Mouse (Mus musculus) inflammation-experienced regulatory T-cells, adult 6 months (primary cell): ENCODE data around the gene Psmd1. TPM values are rescaled to one million over a fixed set of nuclear protein-coding genes. Genes with fewer than 3 reads are reported as not detected.

Experiments
- ATAC-seq: one replicate; pipeline ENCODE4 v1.8.0; 2017
- polyA plus RNA-seq, 3 experiments: library from polyadenylated mRNA; unstranded; fragments of 100-300 nt; shearing (Covaris generic); gene quantifications; one replicate each; pipeline ENCODE4 v1.2.1; 2017

Psmd1 gene
- polyA plus RNA-seq, 3 experiments from 2014 or later, result 63.5 to 99.4 (median 83.7) TPM

DNA sequence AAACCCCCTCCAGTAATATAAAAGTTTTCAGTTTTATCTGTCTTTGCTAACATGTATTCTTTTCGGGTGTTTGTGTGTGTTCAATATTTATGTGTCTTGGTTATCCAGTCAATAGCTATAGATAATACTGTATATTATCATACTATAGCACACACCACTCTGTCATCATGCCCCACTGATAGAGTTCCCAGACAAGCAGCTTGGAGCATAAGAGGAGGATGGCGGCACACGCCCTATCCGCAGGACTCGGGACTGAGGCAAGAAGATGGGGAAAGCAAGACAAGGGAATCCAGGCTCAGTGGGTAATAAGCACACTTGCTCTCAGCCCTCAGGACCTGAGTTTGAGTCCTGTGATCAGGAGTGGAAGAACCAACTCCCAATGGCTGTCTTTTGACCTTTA is 96.3 kb downstream of the Psmd1 start:
- ATAC-seq, result no peak

DNA sequence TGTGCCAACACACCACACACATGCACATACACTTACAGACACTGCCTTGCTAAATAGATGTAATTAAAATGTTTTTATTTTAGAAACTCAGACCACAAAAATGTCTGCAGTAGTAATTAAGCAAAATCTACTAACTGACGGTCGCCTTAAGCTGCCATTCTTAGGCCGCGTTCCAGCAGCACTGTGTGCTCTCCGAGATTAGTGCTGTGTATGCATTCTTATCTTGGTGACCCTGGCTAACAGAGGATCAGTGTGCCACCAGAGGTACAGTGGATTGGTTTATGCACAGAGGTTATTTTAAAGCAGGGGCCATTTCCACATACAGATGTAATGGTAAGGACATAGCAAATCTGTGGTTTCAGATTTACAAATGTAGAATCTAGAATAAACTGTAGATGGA is 96.9 kb downstream of the Psmd1 start:
- no peak for ATAC-seq

DNA sequence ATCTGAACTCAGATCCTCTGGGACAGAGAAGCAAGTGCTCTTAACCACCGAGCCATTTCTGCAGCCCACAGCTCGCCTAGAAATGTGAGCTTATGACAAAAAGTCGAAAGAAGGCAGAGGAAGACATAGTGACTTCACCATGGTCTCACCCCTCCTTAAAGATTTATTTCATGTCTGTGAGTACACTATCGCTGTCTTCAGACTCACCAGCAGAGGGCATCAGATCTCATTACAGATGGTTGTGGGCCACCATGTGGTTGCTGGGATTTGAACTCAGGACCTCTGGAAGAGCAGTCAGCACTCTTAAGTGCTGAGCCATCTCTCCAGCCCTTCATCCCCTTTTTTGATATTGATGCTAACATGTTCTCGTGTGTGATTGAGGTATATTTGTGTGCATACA is 110.4 kb downstream of the Psmd1 start:
- no peak for ATAC-seq

- no peak for ATAC-seq
These were observed 111.9 kb downstream of the Psmd1 start for GRCm38 (mm10) chr1:86176066-86176465.

DNA sequence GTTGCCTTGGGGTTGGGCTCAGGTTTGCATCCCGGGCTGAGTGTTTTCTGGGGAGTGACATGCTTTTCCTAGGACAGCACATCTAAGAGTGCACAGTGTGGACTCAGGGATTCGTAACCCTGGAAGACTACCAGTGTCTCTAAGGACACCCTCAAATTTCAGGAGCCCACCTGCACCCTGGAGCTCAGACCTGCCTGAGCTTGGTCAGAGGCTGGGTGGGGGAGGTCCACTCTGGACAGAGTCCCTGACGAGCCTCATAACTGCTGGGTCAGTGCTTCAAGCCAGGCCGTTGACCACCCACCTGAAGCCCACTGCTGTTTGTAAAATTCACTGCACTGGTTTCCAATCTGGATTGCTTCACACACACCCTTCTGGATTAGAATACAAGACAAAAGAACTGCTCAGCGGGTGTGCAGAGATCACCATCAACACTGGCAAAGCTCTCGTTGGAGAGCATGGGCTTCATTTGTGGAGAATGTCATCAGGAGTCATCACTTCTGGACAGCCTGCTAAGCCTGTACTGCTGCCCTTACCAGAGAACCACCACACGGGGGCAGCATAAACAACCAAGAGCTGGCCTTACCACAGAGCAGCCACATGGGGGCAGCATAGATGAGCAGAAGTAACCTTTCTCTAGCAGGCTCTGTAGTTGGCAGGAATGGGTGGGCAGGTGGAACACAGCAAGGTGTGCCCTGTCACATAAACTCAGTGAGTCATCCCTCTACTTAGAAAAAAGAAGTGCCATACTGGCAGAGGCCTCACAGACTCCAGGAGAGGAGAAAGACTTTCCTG is 114.5 kb downstream of the Psmd1 start:
- peak; percentile 99 for ATAC-seq

- no peak for ATAC-seq
These were observed 118.0 kb downstream of the Psmd1 start for GRCm38 (mm10) chr1:86182004-86182709.

DNA sequence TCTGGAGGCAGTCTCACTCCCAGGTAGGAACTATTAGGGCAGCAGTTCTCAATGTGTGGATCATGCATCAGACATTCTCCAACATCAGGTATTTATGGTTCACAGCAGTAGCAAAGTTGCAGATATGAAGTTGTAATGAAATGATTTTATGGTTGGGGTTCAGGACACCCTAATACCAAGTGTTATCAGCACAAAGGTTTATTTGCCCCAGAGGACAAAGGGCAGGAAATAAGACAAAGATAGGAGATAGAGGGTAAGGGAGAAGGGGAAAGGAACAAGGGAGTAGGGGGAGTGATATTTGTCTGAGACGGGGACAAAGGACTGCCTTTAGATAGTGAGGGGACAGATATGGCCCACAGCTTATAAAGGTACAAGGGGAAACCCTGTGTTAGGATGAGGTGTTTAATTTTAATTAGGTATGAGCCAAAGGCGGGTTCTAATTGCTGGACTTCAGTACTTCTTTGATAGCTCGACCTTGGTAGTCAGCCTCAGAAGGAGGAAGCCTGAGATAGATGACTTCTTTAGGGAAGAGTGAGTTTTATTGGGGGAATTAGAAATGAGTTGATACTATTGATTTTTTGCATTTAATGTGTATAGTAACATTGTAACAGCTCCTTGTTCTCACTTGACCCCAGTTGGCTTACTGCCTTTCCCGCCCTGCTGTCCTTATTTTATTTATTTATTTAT is 119.5 kb downstream of the Psmd1 start:
- ATAC-seq, result no peak

- ATAC-seq, result no peak
These were observed 122.6 kb downstream of the Psmd1 start for GRCm38 (mm10) chr1:86186762-86187161.

DNA sequence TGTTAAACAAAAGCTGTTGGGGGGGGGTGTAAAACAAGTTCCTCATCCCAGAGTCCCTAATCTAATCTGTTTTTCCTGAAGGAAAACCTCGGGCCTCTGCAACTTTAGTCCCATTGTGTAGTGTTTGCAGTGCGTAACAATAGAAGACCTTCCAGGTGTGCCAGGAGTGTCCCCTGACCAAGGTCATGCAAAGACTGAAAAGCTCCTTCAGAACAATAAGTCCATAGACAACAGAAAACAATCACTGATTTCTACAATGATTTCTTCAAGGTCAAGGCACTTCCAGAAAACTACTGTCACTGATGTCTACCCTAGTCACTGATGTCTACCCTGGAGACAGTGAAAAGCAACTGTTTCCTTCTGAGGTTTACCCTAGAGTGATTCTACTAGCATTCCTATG is 123.7 kb downstream of the Psmd1 start:
- no peak for ATAC-seq

- no peak for ATAC-seq
These were observed 124.1 kb downstream of the Psmd1 start for GRCm38 (mm10) chr1:86188271-86188670.

Other genes starting within 250 kb of the Psmd1 start
- gene Itm2c, start 170.1 kb upstream of the Psmd1 start, polyA plus RNA-seq, result 100 to 1,000 TPM in 2 of 3 experiments, 10 to 100 TPM in 1; 93.4 to 125 (median 112) TPM
- 1 to 10 TPM in 1 of 3 experiments, under 1 TPM in 2; 0.49 to 1.4 (median 0.60) TPM for gene 4933407L21Rik, start 135.9 kb upstream of the Psmd1 start, polyA plus RNA-seq
- gene Gpr55, start 103.4 kb upstream of the Psmd1 start, polyA plus RNA-seq, result 1 to 10 TPM; 2.3 to 5.7 (median 2.6) TPM
- under 1 TPM in 1 of 3 experiments, not detected in 2; 0.39 TPM for gene Spata3, start 47.6 kb upstream of the Psmd1 start, polyA plus RNA-seq
- gene 2810459M11Rik, start 18.5 kb upstream of the Psmd1 start, polyA plus RNA-seq, result not detected
- gene Htr2b, start 47.6 kb downstream of the Psmd1 start, polyA plus RNA-seq, result 1 to 10 TPM in 1 of 3 experiments, under 1 TPM in 2; 0.16 to 1.2 (median 0.23) TPM
- not detected for gene Gm21972, start 69.2 kb downstream of the Psmd1 start, polyA plus RNA-seq
- gene Armc9, start 90.4 kb downstream of the Psmd1 start, polyA plus RNA-seq, result 10 to 100 TPM in 1 of 3 experiments, 1 to 10 TPM in 2; 4.1 to 12.9 (median 9.0) TPM
- gene B3gnt7, start 238.4 kb downstream of the Psmd1 start, polyA plus RNA-seq, result not detected